Mouse (Mus musculus) thymus, postnatal 0 days (tissue): ENCODE measurements around the gene Srsf6. TPM values are rescaled to one million over a fixed set of nuclear protein-coding genes. Genes with fewer than 3 reads are reported as not detected.
"Not testable (repeated sequence)": the region's sequence is repeated elsewhere in the genome, so short reads cannot be mapped to it uniquely, and the experiment has no call there.

ENCODE experiments used
- DNase-seq: peaks from one replicate; pipeline ENCODE4 v3.0.0-alpha.2; 2015; ENCODE audit warnings: low spot score
- polyA plus RNA-seq: library from polyadenylated mRNA; unstranded; fragments of >200 nt; fragmentation: Nextera tagmentation; extraction: Ambion mirVana; gene quantifications from 2 replicates; pipeline ENCODE4 v1.2.1, GENCODE M21; 2015

The Srsf6 gene
- 203 and 212 TPM in 2 replicates for polyA plus RNA-seq

GRCm38 (mm10) chr2:162931123-162931673 is at the start of gene Srsf6:
Gene Srsf6, plus strand, starts transcription at chr2:162931528.
- DNase-seq, result peak; percentile 97

GRCm38 (mm10) chr2:162884101-162884500 is 47.2 kb upstream of the Srsf6 start:
- no peak for DNase-seq

- DNase-seq, result no peak
Measured at GRCm38 (mm10) chr2:162887121-162887520, 44.2 kb upstream of the Srsf6 start.

GRCm38 (mm10) chr2:162888677-162889076 is 42.7 kb upstream of the Srsf6 start:
- DNase-seq, result no peak

GRCm38 (mm10) chr2:162889191-162889590 is 42.1 kb upstream of the Srsf6 start:
- no peak for DNase-seq

- DNase-seq, result no peak
Measured at GRCm38 (mm10) chr2:162889731-162890130, 41.6 kb upstream of the Srsf6 start.

GRCm38 (mm10) chr2:162892979-162893378 is 38.3 kb upstream of the Srsf6 start:
- not testable (repeated sequence) for DNase-seq

GRCm38 (mm10) chr2:162899256-162899655 is 32.1 kb upstream of the Srsf6 start:
- not testable (repeated sequence) for DNase-seq

- no peak for DNase-seq
Measured at GRCm38 (mm10) chr2:162899880-162900589, 31.3 kb upstream of the Srsf6 start.

- no peak for DNase-seq
Measured at GRCm38 (mm10) chr2:162900590-162900916, 30.8 kb upstream of the Srsf6 start.

GRCm38 (mm10) chr2:162905902-162906301 is 25.4 kb upstream of the Srsf6 start:
- DNase-seq, result no peak

- no peak for DNase-seq
Measured at GRCm38 (mm10) chr2:162908052-162908491, 23.3 kb upstream of the Srsf6 start.

- DNase-seq, result no peak
Measured at GRCm38 (mm10) chr2:162914040-162914439, 17.3 kb upstream of the Srsf6 start.

- DNase-seq, result no peak
Measured at GRCm38 (mm10) chr2:162914519-162914918, 16.8 kb upstream of the Srsf6 start.

GRCm38 (mm10) chr2:162919926-162920325 is 11.4 kb upstream of the Srsf6 start:
- DNase-seq, result no peak

- DNase-seq, result peak; percentile 69
Measured at GRCm38 (mm10) chr2:162922183-162922582, 9.1 kb upstream of the Srsf6 start.

- DNase-seq, result no peak
Measured at GRCm38 (mm10) chr2:162922834-162923233, 8.5 kb upstream of the Srsf6 start.

GRCm38 (mm10) chr2:162924126-162924525 is 7.2 kb upstream of the Srsf6 start:
- no peak for DNase-seq

- no peak for DNase-seq
Measured at GRCm38 (mm10) chr2:162927918-162928585, 3.3 kb upstream of the Srsf6 start.

GRCm38 (mm10) chr2:162929704-162930103 is 1.6 kb upstream of the Srsf6 start:
- no peak for DNase-seq

GRCm38 (mm10) chr2:162930516-162931122 is 709 bp upstream of the Srsf6 start:
- DNase-seq, result peak; percentile 54
